ENCODE assay signal across 9 mouse cellular contexts in the genomic region with DNA sequence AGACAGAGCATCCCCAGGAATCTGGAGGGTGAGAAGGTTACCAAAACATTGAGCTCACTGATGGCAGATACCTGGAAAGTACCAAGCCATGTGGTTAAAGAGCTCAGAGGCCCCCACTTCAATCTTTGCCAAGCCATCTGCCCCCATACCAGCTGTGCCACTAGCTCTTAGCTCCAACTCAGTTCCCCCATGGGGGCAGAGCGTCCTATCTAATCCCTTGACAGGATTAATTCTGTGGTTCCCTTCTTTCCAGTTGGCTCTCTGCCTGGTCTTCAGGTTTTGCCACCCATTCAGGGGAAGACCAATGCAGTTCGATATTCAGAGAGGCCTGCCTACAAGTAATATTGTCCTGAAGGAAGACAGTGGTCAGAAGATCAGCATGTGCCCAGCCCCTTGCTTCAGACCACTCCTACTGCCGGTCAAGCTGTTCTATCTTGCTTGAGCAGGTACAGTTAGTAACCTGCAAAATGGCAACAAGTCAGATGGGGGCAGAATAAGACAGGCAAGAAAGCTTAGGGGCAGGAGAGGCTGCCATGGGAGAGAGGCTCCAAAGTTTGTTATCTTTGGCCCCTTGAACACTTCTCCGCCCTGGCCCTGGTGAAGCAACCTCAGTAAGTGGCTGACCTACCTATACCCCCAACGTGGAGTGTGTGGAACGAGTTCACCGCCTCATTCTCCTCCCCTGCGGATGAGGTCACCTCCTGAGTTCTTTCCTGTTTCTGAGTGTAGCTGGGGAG.
DNase-seq lines count a peak whose midpoint lies in the region; ATAC-seq lines count a peak whose summit lies in the region.
"Had no signal": no experiment of that assay in that cellular context is flagged by ENCODE, and none has a peak within 500 bp of the region (broad histone marks: within the 10 kb centered on the region; RNA-seq: fewer than 3 reads in every experiment).

No protein-coding gene starts in this region.

- peak; percentile 28 for DNase-seq in layer of hippocampus, adult 11-12 months (ENCODE audit: low spot score)
- DNase-seq in layer of hippocampus, postnatal 25 days (ENCODE audit: extremely low spot score in 1 of 2, low spot score in 1 of 2), result no peak
- DNase-seq in fat pad, adult 2 months (ENCODE audit: extremely low read depth, low read depth, low spot score), result peak; percentile 93
- DNase-seq in kidney, postnatal 25 days, result peak; percentile 53 to 64
- DNase-seq in heart, adult 18-20 months, result no peak
- DNase-seq in frontal cortex, postnatal 10 days (ENCODE audit: low spot score in 2 of 2), result no peak
- no peak for DNase-seq in ovary, adult 18-20 months (ENCODE audit: low spot score)
- DNase-seq: heart, adult 2 months had no signal

- peak; percentile 27; the same call in 1 of the 2 replicates for ATAC-seq in megakaryocyte, adult 5-6 weeks (ENCODE audit: poor library complexity, severe bottlenecking)

Comparison
In these comparisons a context has a peak if more than half of its experiments do, and no peak if none do; other contexts are left out.
1. DNase-seq: peak in layer of hippocampus, adult 11-12 months (single experiment), fat pad, adult 2 months (single experiment) and kidney, postnatal 25 days (2 of 2); none in layer of hippocampus, postnatal 25 days (0 of 2), heart, adult 18-20 months (0 of 2), frontal cortex, postnatal 10 days (0 of 2) and ovary, adult 18-20 months (single experiment).